Mouse (Mus musculus) adrenal gland, postnatal 0 days (tissue): Measurements from ENCODE around the gene Trnt1. TPM values are rescaled to one million over a fixed set of nuclear protein-coding genes. Genes with fewer than 3 reads are reported as not detected.

Experiments used
- polyA plus RNA-seq: library from polyadenylated mRNA; unstranded; fragments of >200 nt; fragmentation: Nextera tagmentation; extraction: Ambion mirVana; gene quantifications from 2 replicates; pipeline ENCODE4 v1.2.1, GENCODE M21; 2015

Trnt1 gene
- polyA plus RNA-seq = 54.0 and 64.7 TPM in 2 replicates

GRCm38 (mm10) chr6:106768640-106769289 is at the start of gene Trnt1:
Gene Trnt1 (plus strand): TSS chr6:106769120.

GRCm38 (mm10) chr6:106748887-106749388 is 20.0 kb upstream of the Trnt1 start, which contains the start of gene Il5ra:
Gene Il5ra (minus strand): TSS chr6:106749037.

GRCm38 (mm10) chr6:106799333-106800226 is 30.7 kb downstream of the Trnt1 start, which contains the start of gene Crbn:
Gene Crbn (minus strand): TSS chr6:106800077.

Other genes with a start within 250 kb of the Trnt1 start
- gene Il5ra, start 20.1 kb upstream of the Trnt1 start, polyA plus RNA-seq = 0.06 TPM in 1 of 2 replicates, not detected in the other
- gene Crbn, start 31.0 kb downstream of the Trnt1 start, polyA plus RNA-seq = 68.6 and 69.0 TPM in 2 replicates